Mouse (Mus musculus) limb, embryonic 11.5 days (tissue): ENCODE data around the gene Bnip2. TPM values are rescaled to one million over a fixed set of nuclear protein-coding genes. Genes with fewer than 3 reads are reported as not detected.
A peak's percentile ranks its signal among the peaks of the same experiment; 100 is the strongest.

Source experiments
- ATAC-seq: fragments of 200-750 bp; cut with Nextera tagmentation; 2 replicates; pipeline ENCODE4 v1.8.0; 2017; ENCODE audit warnings: low read depth; ENCODE audit not compliant: insufficient number of reproducible peaks, low FRiP score, low TSS enrichment
- DNase-seq: peaks from one replicate; pipeline ENCODE4 v3.0.0-alpha.2; 2015; ENCODE audit warnings: low spot score
- H3K27ac ChIP-seq: fragments of 300-500 bp; sonication (generic); replicated peaks from 2 replicates; pipeline ENCODE4 v1.5.1; 2014; ENCODE audit warnings: low read depth, mild to moderate bottlenecking, low read length
- H3K27me3 ChIP-seq: fragments of 300-500 bp; sonication (generic); 2 replicates; pipeline ENCODE4 v1.6.1; 2014; ENCODE audit warnings: mild to moderate bottlenecking, low read length, mixed read lengths; ENCODE audit not compliant: control insufficient read depth, insufficient read depth
- H3K36me3 ChIP-seq: fragments of 300-500 bp; sonication (generic); 2 replicates; pipeline ENCODE4 v1.6.1; 2014; ENCODE audit warnings: mild to moderate bottlenecking, low read length, moderate library complexity, mixed read lengths; ENCODE audit not compliant: control insufficient read depth, insufficient read depth
- H3K4me1 ChIP-seq: fragments of 300-500 bp; sonication (generic); 2 replicates; pipeline ENCODE4 v1.6.1; 2014; ENCODE audit warnings: low read length, mixed read lengths; ENCODE audit not compliant: control insufficient read depth, insufficient read depth
- H3K4me2 ChIP-seq: fragments of 300-500 bp; sonication (generic); 2 replicates; pipeline ENCODE4 v1.6.1; 2014; ENCODE audit warnings: low read depth, mild to moderate bottlenecking, moderate library complexity; ENCODE audit not compliant: severe bottlenecking
- H3K4me3 ChIP-seq: fragments of 300-500 bp; sonication (generic); 2 replicates; pipeline ENCODE4 v1.5.1; 2014; ENCODE audit warnings: low read depth, low read length
- H3K9ac ChIP-seq: fragments of 300-500 bp; sonication (generic); 2 replicates; pipeline ENCODE4 v1.6.1; 2014; ENCODE audit warnings: mild to moderate bottlenecking, low read length
- H3K9me3 ChIP-seq: fragments of 300-500 bp; sonication (generic); 2 replicates; pipeline ENCODE4 v1.6.1; 2016; ENCODE audit warnings: low read length; ENCODE audit not compliant: control insufficient read depth
- WGBS: fragments of 180-500 bp; shearing (Covaris S2); extraction: QIAGEN DNeasy Blood & Tissue Kit; methylation state at CpG from one replicate; pipeline ENCODE4 v1.1.7; 2014; 5-methylcytosine and 5-hydroxymethylcytosine counted together
- polyA plus RNA-seq: library from polyadenylated mRNA; unstranded; fragments of >200 nt; fragmentation: Nextera tagmentation; extraction: Ambion mirVana; gene quantifications from 2 replicates; pipeline ENCODE4 v1.2.1, GENCODE M21; 2014

Bnip2 gene
- polyA plus RNA-seq: 113 and 127 TPM in 2 replicates

GRCm38 (mm10) chr9:69989303-69990121 is at the start of gene Bnip2:
TSS of gene Bnip2 (plus strand) at chr9:69989466.
- peak within 1 kb of the TSS; percentile 97 for H3K4me3 ChIP-seq
- H3K4me1 ChIP-seq: peaks cover 10% of the 10 kb centered on the region; the same call in 1 of the 2 replicates
- H3K27ac ChIP-seq: peak within 1 kb of the TSS; percentile 87
- H3K9ac ChIP-seq: peak within 1 kb of the TSS; percentile 97
- peak; percentile 89 for ATAC-seq
- DNase-seq: peak; percentile 96
- no peaks in the 10 kb centered on the region for H3K36me3 ChIP-seq
- peak within 1 kb of the TSS; percentile 43 for H3K4me2 ChIP-seq
- no peaks in the 10 kb centered on the region for H3K9me3 ChIP-seq
- no peaks in the 10 kb centered on the region for H3K27me3 ChIP-seq
- under 1% methylated on average over 71 of the region's 76 CpGs for WGBS

- H3K4me3 ChIP-seq: no peak overlapping the region
- H3K4me1 ChIP-seq: no peaks in the 10 kb centered on the region
- H3K27me3 ChIP-seq: no peaks in the 10 kb centered on the region
- H3K27ac ChIP-seq: no peak overlapping the region
- H3K9me3 ChIP-seq: no peaks in the 10 kb centered on the region
- DNase-seq: no peak
- H3K36me3 ChIP-seq: no peaks in the 10 kb centered on the region
- 75% methylated on average over 7 of the region's 7 CpGs for WGBS
- H3K4me2 ChIP-seq: no peak overlapping the region
- no peak overlapping the region for H3K9ac ChIP-seq
- ATAC-seq: no peak
Measured at GRCm38 (mm10) chr9:69940839-69941490, 48.3 kb upstream of the Bnip2 start.

- DNase-seq (no peak), ATAC-seq (no peak)
- no peak overlapping the region for H3K9ac ChIP-seq
- no peaks in the 10 kb centered on the region for H3K9me3 ChIP-seq
- H3K27ac ChIP-seq: no peak overlapping the region
- H3K27me3 ChIP-seq: no peaks in the 10 kb centered on the region
- H3K4me2 ChIP-seq: no peak overlapping the region
- H3K4me3 ChIP-seq: no peak overlapping the region
- no peaks in the 10 kb centered on the region for H3K4me1 ChIP-seq
- H3K36me3 ChIP-seq: no peaks in the 10 kb centered on the region
- whole genome bisulfite sequencing: 47% methylated on average over 6 of the region's 6 CpGs
Measured at GRCm38 (mm10) chr9:69941556-69941955, 47.7 kb upstream of the Bnip2 start.

- no peaks in the 10 kb centered on the region for H3K4me1 ChIP-seq
- no peaks in the 10 kb centered on the region for H3K36me3 ChIP-seq
- H3K9me3 ChIP-seq: no peaks in the 10 kb centered on the region
- peak; percentile 67 for DNase-seq
- no peak overlapping the region for H3K4me3 ChIP-seq
- no peaks in the 10 kb centered on the region for H3K27me3 ChIP-seq
- no peak overlapping the region for H3K9ac ChIP-seq
- H3K27ac ChIP-seq: no peak overlapping the region
- H3K4me2 ChIP-seq: no peak overlapping the region
- WGBS: 10% methylated on average over 2 of the region's 2 CpGs
- no peak for ATAC-seq
Measured at GRCm38 (mm10) chr9:69948964-69949363, 40.3 kb upstream of the Bnip2 start.

- H3K4me1 ChIP-seq: no peaks in the 10 kb centered on the region
- WGBS: 90% methylated on average over 4 of the region's 4 CpGs
- H3K4me2 ChIP-seq: no peak overlapping the region
- DNase-seq (no peak), ATAC-seq (no peak)
- no peaks in the 10 kb centered on the region for H3K27me3 ChIP-seq
- no peaks in the 10 kb centered on the region for H3K36me3 ChIP-seq
- H3K27ac ChIP-seq: no peak overlapping the region
- no peaks in the 10 kb centered on the region for H3K9me3 ChIP-seq
- no peak overlapping the region for H3K9ac ChIP-seq
- no peak overlapping the region for H3K4me3 ChIP-seq
Measured at GRCm38 (mm10) chr9:69949641-69950040, 39.6 kb upstream of the Bnip2 start.

- DNase-seq (no peak), ATAC-seq (no peak)
- Histone ChIP-seq H3K27me3 (no peaks in the 10 kb centered on the region), H3K36me3 (no peaks in the 10 kb centered on the region), H3K4me3 (no peak overlapping the region), H3K4me1 (no peaks in the 10 kb centered on the region), H3K27ac (no peak overlapping the region), H3K9ac (no peak overlapping the region), H3K9me3 (no peaks in the 10 kb centered on the region), H3K4me2 (no peak overlapping the region)
- 78% methylated on average over 6 of the region's 6 CpGs for WGBS
Measured at GRCm38 (mm10) chr9:69961007-69961406, 28.3 kb upstream of the Bnip2 start.

- H3K36me3 ChIP-seq: no peaks in the 10 kb centered on the region
- WGBS: 90% methylated on average over 3 of the region's 3 CpGs
- H3K4me3 ChIP-seq: no peak overlapping the region
- no peak overlapping the region for H3K27ac ChIP-seq
- no peaks in the 10 kb centered on the region for H3K27me3 ChIP-seq
- H3K4me1 ChIP-seq: no peaks in the 10 kb centered on the region
- no peak overlapping the region for H3K4me2 ChIP-seq
- H3K9me3 ChIP-seq: no peaks in the 10 kb centered on the region
- no peak for DNase-seq
- no peak overlapping the region for H3K9ac ChIP-seq
- no peak for ATAC-seq
Measured at GRCm38 (mm10) chr9:69964370-69964769, 24.9 kb upstream of the Bnip2 start.

- Histone ChIP-seq H3K9ac (no peak overlapping the region), H3K36me3 (no peaks in the 10 kb centered on the region), H3K27ac (no peak overlapping the region), H3K9me3 (no peaks in the 10 kb centered on the region), H3K27me3 (no peaks in the 10 kb centered on the region), H3K4me1 (peaks cover 3% of the 10 kb centered on the region; the same call in 1 of the 2 replicates), H3K4me2 (no peak overlapping the region), H3K4me3 (no peak overlapping the region)
- 80% methylated on average over 1 of the region's 1 CpGs for WGBS
- DNase-seq (no peak), ATAC-seq (no peak)
Measured at GRCm38 (mm10) chr9:69985526-69985925, 3.7 kb upstream of the Bnip2 start.
